Mouse (Mus musculus) inflammation-experienced regulatory T-cells, adult 16 weeks (primary cell): ENCODE results near the gene Rpl21. TPM values are rescaled to one million over a fixed set of nuclear protein-coding genes. Genes with fewer than 3 reads are reported as not detected.

ENCODE experiments used
- polyA plus RNA-seq: library from polyadenylated mRNA; unstranded; fragments of 100-300 nt; shearing (Covaris generic); gene quantifications from one replicate; pipeline ENCODE4 v1.2.1, GENCODE M21; 2017

Rpl21 gene
- 328 TPM for polyA plus RNA-seq

DNA sequence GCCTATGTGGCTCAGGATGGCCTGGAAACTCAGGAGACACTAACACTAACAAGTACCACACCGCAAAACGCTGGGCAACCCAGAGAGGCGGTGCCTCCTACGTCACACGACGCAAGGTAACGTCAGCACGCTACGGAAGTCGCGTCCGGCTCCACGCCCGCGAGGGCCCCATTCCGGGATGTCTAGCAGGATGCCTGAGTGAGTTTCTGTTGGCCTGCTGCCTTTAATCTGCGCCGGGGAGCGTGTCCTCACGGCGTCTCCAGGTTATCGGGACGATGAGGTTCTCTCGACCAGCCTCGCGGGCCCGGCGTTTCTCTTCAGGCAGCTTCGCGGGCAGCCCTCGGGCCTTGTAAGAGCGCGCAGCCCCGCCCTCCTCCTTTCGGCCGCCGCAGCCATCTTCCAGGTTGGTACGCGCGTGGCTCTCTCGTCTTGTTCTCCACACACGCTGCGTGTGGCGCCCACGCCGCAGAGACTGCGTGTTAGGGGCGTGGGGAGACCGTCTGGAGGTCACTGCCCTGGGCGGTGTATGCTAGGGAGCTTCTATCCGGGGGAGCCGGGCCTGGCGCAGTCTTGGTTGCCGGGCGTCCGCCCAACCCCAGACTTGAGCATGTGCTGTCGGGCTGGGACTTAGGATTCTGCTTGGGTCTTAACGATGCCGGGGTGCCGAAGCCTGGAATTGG is at the start of gene Rpl21:
Rpl21 (plus strand) TSS at position 122 of the 680 bp plus-strand sequence.

GRCm38 (mm10) chr5:146794853-146795252 is 37.8 kb upstream of the Rpl21 start, which contains the start of gene Usp12:
TSS of gene Usp12 (minus strand) at chr5:146795006.

GRCm38 (mm10) chr5:146844945-146845365 is 12.3 kb downstream of the Rpl21 start, which contains the start of gene Rasl11a:
TSS of gene Rasl11a (plus strand) at chr5:146845071.

Other genes starting within 250 kb of the Rpl21 start
- not detected for gene Gpr12, start 247.7 kb upstream of the Rpl21 start, polyA plus RNA-seq
- gene Usp12, start 37.9 kb upstream of the Rpl21 start, polyA plus RNA-seq, result 4.7 TPM
- gene Rasl11a, start 12.2 kb downstream of the Rpl21 start, polyA plus RNA-seq, result 9.6 TPM
- gene Gtf3a, start 115.8 kb downstream of the Rpl21 start, polyA plus RNA-seq, result 39.8 TPM
- gene Mtif3, start 130.9 kb downstream of the Rpl21 start, polyA plus RNA-seq, result 36.1 TPM
- gene Lnx2, start 243.7 kb downstream of the Rpl21 start, polyA plus RNA-seq, result 64.1 TPM
- gene Polr1d, start 244.2 kb downstream of the Rpl21 start, polyA plus RNA-seq, result 158 TPM